Mouse (Mus musculus) kidney, adult 11 months (tissue): ENCODE measurements around the gene Erc1.
A peak's percentile ranks its signal among the peaks of the same experiment; 100 is the strongest.

ENCODE experiments used
- DNase-seq: peaks from one replicate; pipeline ENCODE4 v3.0.0; 2022

Erc1 gene

DNA sequence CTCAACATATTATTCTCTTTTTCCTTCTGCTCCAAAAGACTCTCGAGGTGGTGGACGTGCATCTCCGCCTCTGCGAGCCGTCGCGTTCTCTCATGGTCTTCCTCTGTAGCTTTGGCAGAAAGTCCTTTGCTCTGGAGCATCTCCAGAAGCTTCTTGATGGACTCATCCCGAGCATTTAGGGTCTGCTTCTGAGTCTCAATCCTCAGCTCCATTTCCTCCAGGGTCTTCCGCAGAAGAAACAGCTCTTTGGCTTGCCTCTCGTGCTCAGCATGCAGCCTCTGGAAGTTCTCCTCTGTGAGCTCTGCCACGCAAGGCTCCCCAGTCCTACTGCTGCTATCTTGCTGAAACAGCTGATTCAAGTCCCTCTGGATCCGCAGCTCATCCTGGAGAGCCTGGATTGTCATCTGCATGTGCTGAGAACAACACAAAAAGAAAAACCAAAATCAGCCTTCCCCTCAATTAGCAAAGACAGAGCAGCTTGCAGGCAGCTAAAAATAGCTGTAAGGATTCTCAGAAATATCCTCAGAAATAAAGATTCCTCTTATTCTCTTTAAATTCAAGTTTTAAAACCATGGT, 51.0 kb downstream of the Erc1 start:
- DNase-seq, result no peak

- no peak for DNase-seq
Measured at GRCm38 (mm10) chr6:119796291-119796690, 51.7 kb downstream of the Erc1 start.

DNA sequence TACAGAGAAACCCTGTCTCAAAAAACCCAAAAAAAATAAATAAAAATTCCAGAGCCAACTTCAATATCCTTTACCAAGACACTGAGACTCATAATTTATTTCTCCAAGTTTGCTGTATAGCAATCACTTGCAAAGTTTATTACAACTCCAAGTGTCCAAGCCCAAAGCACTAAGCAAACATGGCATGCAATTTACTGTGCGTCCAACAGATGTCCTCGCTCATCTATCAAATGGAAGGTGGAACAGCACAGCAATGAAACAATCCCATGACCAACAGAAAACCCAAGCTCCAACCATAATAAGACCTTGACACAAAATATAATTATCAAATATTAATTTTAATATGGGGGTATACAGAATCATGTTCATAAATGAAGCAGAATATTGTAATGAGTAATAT, 55.4 kb downstream of the Erc1 start:
- DNase-seq, result peak; percentile 14

GRCm38 (mm10) chr6:119782416-119782815, 65.6 kb downstream of the Erc1 start:
- no peak for DNase-seq

GRCm38 (mm10) chr6:119781109-119781508, 66.9 kb downstream of the Erc1 start:
- no peak for DNase-seq

DNA sequence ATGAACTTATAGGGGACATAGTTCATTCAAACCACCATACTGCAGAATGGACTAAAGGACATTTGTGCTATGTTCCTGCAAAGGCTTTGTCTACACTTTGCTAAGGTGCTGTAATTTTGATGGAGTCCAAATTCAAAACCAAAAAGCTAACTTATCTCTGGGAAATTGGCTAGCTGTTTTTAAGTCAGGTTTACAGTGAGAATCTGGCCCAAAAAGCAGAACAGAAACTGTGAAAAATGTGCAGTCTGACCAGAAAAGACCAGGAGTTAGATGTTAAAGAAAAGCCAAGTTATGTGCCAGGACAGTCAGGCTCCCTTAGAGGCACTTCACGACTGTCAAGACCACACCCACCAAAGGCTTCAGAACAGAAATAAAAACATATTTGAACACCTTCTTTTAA, 79.2 kb downstream of the Erc1 start:
- DNase-seq, result no peak

DNA sequence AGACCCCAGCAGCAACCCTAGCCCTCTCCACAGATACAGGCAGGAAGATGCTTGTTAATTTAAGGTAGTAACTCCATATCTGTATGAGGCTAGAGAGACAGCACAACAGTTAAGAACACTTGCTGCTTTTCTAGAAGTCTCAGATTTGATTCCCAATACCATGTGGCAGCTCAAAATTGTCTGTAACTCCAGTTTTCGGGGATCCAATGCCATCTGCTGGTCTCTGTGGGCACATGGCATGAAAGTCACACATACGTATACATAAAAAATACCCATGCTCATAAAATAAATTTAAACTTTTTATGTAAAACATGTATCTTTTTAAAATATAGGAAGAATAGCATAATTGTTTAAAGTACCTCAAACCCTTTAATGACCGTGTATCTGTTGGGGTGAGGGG, 83.6 kb downstream of the Erc1 start:
- no peak for DNase-seq

DNA sequence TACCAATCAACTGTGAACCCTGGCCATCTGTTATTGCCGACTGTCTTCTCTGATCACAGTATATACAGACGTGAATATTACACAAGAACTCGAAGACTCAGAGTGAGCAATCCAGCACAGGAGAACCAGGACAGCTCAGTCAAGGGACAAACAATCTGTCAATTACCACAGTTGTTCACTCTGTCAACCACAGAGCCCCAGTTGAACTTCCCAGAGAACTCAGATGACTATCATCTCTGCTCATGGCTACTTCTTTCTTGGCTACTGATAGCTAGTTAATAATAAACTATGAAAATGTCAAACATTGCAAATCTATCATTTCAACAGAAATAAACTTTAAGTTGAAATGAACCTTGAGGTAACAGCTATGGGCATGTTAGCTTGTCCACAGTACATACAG, 88.1 kb downstream of the Erc1 start:
- no peak for DNase-seq

GRCm38 (mm10) chr6:119758490-119758889, 89.5 kb downstream of the Erc1 start:
- no peak for DNase-seq

GRCm38 (mm10) chr6:119757796-119758195, 90.2 kb downstream of the Erc1 start:
- no peak for DNase-seq

DNA sequence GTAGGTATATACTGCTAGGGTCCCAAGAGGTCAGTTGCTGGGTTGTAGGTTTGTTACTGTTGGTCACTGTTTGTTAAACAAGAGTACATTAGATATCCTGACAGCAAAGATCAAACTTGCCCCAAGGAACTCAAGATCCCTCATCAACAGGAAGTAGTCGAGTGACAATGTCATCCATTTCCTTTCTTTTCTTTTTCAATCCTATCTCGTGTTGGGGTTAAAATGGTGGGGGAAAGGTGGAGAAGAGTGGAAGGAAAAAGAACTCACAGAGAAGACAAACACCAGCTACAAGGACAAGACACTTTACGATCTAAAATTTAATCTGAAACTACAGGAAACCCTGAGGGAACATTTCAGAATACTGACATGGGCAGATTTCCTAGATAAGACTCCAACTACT, 92.1 kb downstream of the Erc1 start:
- no peak for DNase-seq

DNA sequence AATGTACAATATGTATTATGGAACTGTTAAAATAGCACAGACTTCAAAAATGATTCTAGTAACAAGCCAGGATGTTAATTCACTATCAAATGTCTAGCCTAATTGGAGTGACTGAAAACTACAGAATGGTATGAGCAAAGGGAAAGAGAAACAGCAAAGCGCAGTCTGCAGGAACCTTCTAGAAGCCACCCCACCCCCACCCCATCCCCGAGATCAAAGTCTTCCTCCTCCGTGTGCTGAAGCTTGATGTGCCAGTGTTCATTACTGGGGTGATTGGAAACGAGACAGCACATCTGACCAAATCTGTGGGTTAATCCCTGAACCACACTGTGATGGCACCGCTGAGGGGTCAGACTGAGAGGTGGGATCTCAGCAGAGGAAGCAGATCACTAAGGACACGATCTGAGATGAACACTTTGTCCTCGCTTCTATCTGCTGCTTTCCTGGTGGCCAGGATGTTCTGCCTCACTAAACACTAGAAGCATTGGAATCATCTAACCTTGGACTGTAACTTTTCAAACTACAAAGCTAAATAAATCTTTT, 98.8 kb downstream of the Erc1 start:
- DNase-seq, result peak; percentile 24

DNA sequence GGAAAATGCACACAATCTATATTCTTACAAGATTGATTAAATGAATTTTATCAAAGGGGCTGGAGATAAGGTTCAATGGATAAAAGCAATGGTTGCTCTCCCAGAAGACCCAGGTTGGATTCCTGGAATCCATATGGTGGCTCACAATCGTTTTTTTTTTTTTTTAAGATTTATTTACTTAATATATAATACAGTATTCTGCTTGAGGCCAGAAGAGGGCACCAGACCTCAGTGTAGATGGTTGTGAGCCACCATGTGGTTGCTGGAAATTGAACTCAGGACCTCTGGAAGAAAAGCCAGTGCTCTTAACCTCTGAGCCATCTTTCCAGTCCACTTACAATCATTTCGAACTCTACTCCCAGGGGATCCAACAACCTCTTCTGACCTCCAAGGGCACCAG, 106.1 kb downstream of the Erc1 start:
- no peak for DNase-seq

- DNase-seq, result no peak
Measured at GRCm38 (mm10) chr6:119740541-119740940, 107.4 kb downstream of the Erc1 start.

GRCm38 (mm10) chr6:119738638-119739375, 109.2 kb downstream of the Erc1 start:
- DNase-seq, result peak; percentile 19

GRCm38 (mm10) chr6:119737716-119738115, 110.3 kb downstream of the Erc1 start:
- no peak for DNase-seq

DNA sequence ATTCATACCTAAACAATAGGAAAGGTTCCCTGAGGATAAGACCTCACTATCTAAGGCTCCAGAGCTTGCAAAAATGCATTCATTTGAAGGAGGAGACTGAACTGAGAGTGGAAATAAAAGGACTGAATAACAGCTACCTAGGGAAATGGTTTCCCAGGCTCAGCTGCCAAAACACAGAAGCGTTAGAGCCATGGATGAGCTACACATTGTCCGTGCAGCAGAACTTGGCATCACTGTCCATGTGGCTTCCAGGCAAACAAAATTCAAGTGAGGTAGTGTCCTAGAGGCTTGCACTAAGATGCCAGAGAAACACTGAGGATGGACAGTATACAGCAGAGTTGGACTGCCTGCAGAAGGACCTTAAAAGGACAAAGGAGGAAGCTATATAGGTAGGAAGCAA, 112.0 kb downstream of the Erc1 start:
- no peak for DNase-seq

- DNase-seq, result no peak
Measured at GRCm38 (mm10) chr6:119731155-119731554, 116.8 kb downstream of the Erc1 start.

- no peak for DNase-seq
Measured at GRCm38 (mm10) chr6:119715234-119715633, 132.7 kb downstream of the Erc1 start.

GRCm38 (mm10) chr6:119713961-119714360, 134.0 kb downstream of the Erc1 start:
- no peak for DNase-seq

DNA sequence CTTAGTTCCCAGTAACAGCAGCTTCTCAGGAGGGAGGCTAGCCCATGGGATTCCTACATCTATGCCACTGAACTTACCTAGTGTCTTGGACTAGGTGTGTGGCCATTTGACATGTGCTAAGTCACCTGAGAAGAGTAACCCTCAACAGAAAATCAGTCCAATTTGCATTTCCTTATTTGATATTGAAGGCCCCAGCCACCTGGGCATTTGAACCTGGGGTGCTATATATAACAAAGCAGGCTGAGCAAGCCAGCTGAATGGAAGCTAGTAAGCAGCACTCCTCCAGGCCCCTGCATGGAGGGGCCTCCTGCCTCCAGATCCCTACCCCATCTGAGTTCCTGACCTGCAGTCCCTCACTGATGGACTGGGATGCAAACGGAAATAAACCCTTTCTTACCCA, 135.5 kb downstream of the Erc1 start:
- no peak for DNase-seq

GRCm38 (mm10) chr6:119711649-119712305, 136.2 kb downstream of the Erc1 start:
- DNase-seq, result no peak

- DNase-seq, result no peak
Measured at GRCm38 (mm10) chr6:119709552-119709951, 138.4 kb downstream of the Erc1 start.

- no peak for DNase-seq
Measured at GRCm38 (mm10) chr6:119707911-119708310, 140.1 kb downstream of the Erc1 start.
